Mouse (Mus musculus) testis, adult 2 months (tissue): ENCODE measurements around the gene Trir.

Experiments used
- CTCF ChIP-seq: fragments of 200-500 bp; IDR thresholded peaks from 2 replicates; pipeline ENCODE4 v1.5.1; 2012; ENCODE audit warnings: low read depth, mild to moderate bottlenecking, inconsistent platforms, low read length, moderate library complexity; ENCODE audit not compliant: control insufficient read depth, insufficient read depth, insufficient replicate concordance
- POLR2A ChIP-seq: fragments of 200-500 bp; IDR thresholded peaks from 2 replicates; pipeline ENCODE4 v1.6.1; 2012; ENCODE audit warnings: low read depth, mild to moderate bottlenecking, inconsistent platforms, low read length, moderate library complexity; ENCODE audit not compliant: control insufficient read depth

DNA sequence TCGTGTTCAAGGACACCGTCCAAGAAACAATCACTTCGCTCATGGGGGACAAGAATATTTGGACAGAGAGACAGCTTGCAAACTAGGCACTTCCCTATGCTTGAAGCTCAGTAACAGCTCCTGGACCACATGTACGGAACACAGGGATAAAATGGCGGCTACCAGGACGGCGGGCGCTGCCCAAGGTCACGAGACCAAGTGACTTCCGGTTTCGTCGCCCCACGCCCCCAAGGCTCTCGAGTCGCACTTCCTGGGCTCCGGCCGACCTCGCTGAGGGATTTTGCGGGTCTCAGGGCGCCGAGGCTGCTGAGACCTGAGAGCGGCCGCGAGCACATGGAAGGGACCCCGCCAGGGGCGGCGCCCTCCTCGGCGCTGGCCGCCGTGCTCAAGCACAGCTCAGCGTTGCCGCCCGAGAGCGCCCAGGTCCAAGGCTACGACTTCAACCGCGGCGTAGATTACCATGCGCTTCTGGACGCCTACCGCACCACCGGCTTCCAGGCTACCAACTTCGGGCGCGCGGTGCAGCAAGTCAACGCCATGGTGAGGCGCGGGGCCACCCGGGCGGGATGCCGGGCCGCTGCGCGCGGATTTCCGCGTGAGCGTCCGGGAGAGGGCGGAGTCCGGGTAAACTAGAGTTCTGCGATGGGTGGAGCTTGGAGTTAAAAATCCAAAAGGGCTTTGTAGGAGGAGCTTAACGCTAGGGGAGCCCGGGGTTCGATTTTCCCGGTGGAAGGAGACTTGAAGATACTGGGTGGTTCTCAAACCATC lies 45.1 kb downstream of the Trir start, which contains the start of gene Dhps:
- no peak for TF ChIP-seq CTCF
- TF ChIP-seq POLR2A = peak; percentile 70
